Mouse (Mus musculus) lung, adult 2 months (tissue): ENCODE measurements around the gene Prkcg.

ENCODE experiments used
- CTCF ChIP-seq: fragments of 200-500 bp; IDR thresholded peaks from 2 replicates; pipeline ENCODE4 v1.5.1; 2011; ENCODE audit warnings: mild to moderate bottlenecking, low read length, control low read depth; ENCODE audit not compliant: insufficient read depth
- POLR2A ChIP-seq: fragments of 200-500 bp; IDR thresholded peaks from 2 replicates; pipeline ENCODE4 v1.6.1; 2011; ENCODE audit warnings: low read depth, mild to moderate bottlenecking, control low read depth, low read length, borderline replicate concordance; ENCODE audit errors: extremely low read depth

GRCm38 (mm10) chr7:3317704-3318103 is 28.7 kb downstream of the Prkcg start:
- TF ChIP-seq POLR2A: no peak
- no peak for TF ChIP-seq CTCF
